Mouse (Mus musculus): ENCODE data around the gene Nptx1.

The Nptx1 gene

DNA sequence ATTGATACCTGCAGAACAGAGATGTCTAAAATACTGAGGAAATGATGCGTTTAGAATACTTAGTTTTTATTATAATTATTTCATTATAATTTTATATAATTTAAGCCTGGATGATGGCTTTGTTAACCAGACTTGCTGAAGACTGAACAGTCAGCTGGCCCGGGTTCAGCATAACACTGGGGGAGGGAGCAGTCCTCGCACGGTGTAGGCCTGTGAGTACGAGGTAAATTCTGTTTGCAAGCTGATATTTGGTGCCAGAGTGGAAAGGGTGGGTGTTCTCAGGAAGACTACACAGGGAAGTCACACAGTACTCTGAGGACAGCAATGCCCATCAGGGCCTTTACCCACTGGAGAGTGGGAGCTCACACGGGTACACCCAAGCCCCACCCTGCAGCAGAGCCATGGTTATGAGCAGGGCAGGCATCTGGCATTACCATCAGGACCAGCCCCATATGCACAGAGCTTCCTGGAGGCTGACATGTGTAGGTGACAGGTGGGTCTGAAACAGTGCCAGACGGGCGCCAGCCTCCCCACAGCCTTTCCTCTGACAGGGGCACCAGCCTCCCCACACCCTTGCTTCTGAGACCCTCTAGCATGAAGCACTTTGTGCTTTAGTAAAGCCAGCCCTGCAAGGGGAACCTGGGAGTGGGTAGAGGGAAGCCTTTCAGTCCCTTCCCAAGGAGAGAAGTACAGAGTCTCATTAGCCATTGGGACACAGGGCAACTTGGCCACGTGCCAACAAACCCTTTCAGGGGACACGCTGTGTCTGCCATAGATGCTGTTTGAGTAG is 3.2 kb upstream of the Nptx1 start:
- in situ Hi-C loops (cut with MboI, MseI), result no loop called here

DNA sequence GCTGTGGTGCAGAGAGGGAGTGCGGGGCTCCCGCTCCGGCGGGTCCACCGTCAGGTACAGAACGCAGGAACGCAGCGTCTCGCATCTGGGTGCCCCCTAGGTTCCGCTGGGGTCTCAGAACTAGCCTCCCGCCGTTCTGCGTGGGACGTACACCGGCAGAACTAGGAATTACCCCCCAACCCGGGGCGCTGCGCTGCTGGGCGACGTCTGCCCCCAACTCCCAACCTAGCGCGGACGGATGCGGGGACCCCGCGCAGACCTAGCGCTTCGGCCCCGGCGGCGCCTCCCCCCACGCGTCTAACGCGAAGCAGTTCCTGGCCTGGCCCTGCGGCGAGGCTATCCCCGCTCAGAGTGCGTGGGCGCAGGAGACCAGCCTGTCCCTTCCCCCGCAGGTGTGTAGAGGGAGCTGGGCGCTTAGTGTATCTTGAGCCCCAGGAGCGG is 1.8 kb upstream of the Nptx1 start:
- in situ Hi-C loops (cut with MboI, MseI), result no loop called here

DNA sequence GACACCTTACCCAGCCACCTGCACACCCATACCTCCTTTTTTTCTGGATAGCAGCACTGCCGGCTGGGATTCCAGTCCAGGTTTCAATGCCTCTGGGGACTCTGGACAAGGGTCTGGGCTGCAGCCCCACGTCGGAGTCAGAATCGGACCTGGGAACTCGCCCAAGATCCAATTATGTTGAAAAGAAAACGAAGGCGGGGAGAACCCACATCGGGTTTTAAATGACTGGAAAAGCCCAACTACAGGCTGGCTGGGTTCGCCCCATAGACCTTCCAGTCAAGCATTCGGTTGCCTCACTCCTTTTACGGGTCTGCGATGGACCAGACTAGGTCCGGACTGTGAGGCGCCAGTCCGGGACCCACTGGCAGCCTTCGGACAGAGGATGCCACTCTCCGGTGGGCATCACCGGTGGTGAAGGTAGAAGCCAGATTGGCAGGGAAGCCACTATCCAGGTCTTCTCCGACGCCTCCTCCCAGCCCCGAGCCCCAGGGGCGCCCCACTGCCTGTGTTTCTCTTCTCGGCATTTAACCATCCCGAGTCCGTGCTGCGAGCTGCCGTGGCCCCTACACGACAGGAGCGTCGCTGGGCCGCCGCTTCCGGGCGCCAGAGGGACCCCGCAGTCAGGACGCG is 1.3 kb upstream of the Nptx1 start:
- in situ Hi-C loops (cut with MboI, MseI), result no loop called here

DNA sequence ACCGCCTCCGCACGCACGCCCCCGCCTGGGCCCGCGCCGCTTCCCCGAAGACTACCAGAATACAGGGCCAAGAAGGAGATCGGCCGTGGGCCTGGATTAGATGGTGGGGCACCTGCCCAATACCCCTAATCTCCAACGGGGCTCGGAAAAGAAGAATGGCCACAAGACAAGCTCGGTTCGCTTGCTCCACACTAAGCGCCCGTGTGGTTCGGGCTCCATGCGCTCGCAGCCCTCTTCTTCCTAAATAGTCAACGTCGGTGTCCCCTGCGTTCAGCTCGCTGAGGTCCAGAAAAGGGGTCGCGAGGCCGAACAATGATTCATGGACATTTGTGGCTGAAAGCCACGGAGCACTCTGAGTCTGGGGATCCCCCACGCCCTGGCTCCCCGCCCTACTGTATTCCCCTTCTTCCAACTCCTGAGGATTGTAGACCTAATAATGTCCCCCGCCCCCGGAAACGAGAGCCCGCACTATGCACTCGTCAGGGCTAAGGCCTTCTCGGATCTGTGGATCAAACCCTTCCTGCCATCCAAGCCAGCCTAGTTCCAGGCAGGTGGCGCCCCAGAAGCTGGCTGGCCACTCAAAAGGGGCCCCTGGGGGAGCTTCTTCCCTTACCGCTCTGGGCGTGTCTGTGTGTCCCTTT is 518 bp upstream of the Nptx1 start:
- in situ Hi-C loops (cut with MboI, MseI), result no loop called here

DNA sequence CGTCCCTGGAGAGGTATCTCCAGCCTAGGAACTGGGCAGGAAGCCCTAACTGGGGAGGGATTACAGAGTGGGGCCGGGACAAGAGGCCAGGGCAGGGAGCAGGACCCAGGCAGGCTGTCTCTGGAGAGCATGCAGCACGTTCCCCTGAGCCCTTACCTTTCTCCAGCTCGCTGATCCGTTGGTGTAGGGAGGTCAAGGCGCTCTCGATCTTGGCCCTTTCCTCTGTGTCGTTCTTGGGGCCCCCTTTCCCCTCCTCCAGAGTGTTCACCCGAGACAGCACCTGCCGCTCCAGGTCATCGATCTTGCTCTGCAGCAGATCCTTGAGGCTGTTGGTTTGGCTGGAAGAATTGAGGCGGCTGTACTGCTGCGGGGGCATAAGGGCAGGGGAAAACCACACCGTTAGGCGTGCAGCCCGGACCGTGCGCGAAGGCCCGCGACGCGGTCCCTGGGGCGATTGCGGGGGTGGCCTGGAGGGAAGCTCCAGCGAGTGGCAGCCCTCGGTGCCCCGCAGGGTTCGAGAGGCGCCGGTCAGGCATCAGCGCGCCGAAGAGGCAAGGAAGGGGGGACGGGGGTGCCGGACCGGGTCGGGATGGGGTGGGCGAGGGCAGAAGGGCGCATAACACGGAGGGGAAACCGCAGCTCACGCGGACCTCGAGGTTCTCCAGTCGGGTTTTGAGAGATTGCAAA is 914 bp downstream of the Nptx1 start:
- in situ Hi-C loops (cut with MboI, MseI), result no loop called here

DNA sequence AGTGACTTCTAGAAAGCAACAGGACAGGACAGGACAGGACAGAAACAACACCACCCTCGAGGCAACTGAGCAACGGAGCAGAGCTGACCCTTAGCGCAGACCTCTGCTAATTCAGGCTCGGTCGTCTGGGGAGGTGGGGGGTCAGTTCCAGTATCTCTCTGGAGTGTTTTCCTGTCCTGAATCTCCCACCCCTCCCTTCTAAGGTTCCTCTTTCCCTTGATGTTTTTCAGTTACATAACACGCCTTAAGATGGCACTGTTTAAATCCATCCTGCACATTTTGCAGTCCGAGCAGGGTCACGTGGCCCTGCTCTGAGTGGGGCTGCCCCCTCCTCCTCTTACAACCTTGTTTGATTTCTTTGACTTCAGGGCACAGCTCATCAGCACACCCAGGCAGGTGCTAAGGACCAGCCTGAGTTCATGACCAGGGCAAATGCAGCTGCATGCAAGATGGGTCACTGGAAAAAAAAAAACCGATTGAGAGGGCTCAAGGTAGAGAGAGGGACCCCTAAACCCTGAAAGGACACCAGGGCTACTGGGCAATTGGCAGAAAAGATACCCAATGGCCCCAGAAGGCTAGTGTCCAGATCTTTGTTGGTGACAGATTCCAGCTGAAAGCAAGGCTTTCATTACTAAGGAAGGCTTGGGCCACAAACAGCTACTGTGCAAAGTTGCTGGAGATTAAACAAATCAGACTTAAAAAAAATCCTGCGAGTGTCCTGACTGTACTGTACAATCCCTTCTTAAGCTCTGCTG is 1.6 kb downstream of the Nptx1 start:
- in situ Hi-C loops (cut with MboI, MseI), result no loop called here

DNA sequence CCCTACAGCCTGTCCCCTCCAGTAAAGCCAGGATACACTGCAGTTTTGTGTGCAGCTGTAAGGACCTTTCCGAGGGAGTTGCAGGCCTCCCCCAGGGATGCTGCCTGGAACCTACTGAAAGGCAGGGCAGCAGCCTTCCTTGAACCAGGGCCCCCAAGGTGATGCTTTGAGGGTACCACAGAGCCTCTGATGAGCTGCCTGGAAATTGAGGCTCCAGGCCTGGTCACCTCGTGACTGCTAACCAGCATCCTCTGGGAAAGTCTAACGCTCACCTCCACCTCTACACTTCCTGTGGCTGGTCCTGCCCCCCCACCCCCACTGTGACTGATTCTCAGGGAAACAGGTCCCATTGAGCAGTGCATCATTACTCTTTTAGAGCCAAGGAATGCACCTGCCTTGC is 2.3 kb downstream of the Nptx1 start:
- in situ Hi-C loops (cut with MboI, MseI), result no loop called here

DNA sequence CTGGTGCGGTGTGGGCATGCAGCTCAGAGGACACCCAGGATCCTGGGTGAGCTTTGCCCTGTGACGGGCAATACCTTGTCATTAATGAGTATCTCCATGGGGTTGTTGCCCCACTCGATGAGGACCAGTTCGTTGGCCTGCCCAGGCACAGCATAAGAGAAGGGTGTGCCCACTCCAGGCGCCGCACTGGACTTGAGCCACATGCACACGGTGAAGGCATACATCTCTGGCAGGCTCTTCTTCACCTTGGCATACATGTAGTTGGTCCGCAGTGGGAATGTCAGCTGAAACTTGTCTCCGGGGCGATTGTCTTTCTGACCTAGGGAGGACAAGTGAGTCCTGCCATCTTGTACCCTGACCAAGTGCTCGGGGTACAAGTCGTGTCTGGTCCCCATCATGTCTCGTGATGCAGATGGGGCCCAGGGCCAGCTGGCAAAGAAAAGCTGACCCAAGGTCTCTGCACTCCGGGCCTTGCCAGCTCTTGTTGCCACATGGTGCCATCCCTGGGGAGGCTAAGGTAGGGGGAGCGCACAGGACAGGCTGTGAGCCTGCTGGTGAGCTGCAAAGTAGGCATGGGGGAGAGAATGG is 2.9 kb downstream of the Nptx1 start:
- in situ Hi-C loops (cut with MboI, MseI), result no loop called here

DNA sequence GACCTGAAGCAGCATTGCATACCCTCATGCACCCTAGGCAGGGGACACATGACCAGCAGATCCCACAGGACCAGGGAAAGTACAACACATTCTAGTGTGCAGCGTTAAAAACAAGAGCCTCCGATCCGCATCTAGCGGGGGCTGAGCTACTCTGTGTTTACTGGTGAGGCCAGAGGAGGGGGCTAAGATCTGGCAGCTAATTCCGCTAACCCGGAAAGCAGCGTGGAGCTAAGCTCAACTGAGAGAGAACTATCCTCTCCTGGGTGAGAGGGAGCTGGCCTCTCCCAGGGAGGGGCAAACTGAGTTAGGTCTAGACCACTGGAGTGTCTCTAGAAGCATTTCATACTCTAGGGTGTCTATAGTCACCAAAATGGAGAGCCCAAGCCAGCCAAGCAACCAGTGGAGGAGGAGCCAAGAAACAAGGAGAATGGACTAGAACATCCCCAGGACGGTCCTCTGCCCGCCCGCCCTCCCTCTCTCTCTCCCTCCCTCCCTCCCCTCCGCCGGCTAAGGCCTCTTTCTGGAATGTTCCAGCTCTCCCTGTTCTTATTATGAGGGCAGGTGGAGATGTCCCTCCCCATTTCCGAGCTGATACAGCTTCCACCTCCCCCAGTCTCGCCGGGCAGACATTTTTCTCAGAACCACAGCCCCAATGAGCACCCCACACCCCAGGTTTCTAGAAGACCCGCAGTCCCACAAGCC is 3.6 kb downstream of the Nptx1 start:
- in situ Hi-C loops (cut with MboI, MseI), result no loop called here

DNA sequence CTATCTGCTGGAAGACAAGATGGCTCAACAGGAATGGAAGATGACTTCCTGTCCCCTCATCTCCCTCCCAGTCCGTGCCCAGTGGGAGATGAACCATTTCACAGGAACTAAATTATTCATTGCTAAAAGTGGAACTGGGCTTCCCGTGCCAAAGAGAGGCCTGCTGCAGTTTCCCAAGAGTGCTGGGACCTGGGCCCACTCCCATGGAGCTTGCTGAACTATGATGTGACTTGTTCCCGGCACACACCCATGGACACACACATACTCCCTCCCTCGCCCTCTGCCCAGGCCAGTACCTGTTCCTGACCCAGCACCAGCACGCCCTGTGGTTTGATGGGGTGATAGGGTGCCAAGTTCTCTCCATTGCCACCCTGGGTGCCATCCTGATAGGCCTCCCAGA is 4.7 kb downstream of the Nptx1 start:
- in situ Hi-C loops (cut with MboI, MseI), result no loop called here

DNA sequence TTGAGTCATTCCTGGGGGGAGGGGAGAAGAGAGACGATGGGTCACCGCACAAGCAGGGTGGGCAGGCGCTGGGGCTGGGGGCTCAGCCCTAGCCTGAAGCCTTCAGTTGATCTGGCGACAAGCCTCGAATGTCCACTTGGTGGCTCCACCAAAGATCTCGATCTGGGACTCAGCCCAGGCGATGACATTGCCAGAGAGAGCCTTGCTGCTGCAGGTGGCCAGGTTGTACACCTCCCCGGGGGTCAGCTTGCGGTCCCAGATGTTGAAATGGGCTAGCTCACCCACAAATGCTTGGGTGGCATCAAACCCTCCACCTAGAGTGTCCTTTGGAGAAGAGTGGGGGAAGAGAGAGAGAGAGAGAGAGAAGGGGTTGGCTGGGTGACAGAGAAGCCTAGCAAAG is 5.2 kb downstream of the Nptx1 start:
- in situ Hi-C loops (cut with MboI, MseI), result no loop called here

DNA sequence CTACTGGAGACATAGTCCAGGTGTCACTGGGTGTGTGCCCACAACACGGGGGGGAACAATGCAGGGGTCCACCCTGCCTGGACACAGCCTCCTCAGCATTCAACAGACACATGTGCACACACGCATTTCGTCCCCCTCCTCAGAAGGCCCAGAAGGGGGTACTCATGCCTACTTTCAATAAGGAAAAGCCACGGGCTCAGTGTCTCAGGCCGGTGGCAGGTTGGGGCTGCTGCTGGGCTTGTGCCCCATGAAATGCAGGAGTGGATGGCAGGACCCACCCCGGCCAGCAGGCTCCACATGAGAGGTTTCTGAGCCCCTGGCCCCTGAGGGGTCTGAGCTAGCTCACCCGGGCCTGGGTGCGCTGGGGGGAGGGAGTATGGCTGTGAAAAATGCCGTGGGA is 6.5 kb downstream of the Nptx1 start:
- in situ Hi-C loops (cut with MboI, MseI), result no loop called here

DNA sequence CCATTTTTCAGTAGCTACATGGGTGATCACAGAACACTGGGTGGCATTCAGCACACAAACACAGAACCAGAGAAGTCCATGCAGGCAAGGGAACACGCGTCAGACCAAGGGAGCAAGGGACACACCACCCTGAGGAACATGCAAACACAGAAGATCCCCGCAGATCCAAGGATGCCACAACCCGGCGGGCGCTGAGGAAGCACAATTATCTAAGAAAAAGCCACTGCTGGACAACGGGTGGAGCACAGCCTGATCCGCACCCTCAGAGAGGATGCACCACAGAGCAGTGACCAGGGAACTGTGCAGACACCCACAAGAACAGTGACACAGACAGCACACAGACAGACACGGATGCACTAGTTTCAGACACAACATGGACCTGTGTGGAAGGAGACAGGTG is 7.0 kb downstream of the Nptx1 start:
- in situ Hi-C loops (cut with MboI, MseI), result no loop called here

DNA sequence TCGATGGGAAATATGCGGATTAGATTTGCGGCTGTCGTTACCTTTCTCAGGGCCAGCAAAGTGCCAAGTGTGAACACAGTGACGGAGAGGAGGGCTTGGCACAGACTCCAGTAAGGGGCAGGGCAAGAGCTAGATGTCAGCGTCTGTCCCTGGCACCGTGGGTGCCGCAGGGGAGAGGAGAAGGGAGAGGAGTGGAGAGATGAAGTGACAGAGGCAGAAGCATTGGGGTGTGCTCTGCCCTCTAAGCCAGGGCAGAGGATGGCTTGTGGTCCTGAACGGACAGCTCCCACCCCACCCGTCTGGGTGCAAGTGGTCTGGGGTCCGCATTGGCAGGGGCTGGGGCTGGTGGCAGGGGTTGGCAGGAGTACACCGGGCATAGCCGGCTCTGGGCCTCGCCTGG is 7.6 kb downstream of the Nptx1 start:
- in situ Hi-C loops (cut with MboI, MseI), result no loop called here

DNA sequence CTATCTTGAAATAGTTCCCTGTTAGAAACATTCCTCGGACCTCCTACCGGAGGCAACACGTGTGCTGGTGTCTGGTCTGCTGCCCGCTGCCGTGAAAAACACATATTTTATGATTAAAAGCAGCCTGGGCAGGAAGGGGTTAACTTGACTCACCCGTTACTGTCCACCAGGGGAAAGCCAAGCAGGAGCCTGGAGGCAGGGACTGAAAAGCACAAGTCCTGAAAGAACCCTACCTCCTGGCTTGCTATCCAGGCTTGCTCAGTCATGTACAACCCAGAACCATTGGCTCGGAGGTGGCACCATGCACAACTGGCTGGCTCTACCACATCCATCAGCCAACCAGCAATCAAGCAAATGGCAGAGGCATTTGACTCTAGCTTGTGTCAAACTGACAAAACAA is 13.8 kb downstream of the Nptx1 start:
- in situ Hi-C loops (cut with MboI, MseI), result no loop called here

DNA sequence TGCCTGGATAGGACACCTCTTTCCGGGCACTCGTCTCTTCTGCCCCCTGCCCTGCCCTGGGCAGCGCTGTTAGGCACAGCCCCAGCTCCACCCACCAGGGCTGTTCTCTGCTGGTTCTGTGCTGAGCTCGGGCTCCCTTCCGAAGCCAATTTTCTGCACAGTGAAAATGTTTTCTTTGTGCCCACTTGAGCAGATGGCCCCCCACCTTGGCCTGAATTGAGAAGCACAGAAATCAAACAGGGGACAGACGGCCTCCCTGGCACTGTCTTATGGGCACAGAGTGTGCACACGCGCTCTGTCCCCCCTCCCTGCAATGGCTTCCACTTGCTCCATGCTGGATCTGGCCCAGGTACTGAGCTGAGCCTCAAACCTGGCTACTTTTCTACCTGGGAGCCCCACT is 15.1 kb downstream of the Nptx1 start:
- in situ Hi-C loops (cut with MboI, MseI), result no loop called here

DNA sequence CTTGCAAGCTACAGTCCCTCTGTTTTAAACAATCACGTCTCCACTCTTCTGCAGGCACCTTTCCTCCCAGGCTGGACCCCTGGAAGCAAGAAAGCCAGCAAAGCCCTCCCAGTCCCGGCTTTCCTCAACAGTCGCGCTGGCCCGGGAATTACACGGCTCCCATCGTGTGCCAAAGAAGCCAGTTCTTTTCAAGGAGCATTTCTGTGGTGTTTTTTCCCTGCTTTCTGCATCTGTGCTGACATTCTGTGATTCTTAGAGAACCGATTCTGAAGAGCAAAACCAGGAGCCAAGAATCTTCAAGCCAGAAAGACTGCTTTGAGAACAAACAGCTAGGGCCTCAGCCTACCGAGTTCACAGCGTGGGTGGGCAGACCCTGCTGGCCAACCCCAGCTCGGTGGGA is 18.6 kb downstream of the Nptx1 start:
- in situ Hi-C loops (cut with MboI, MseI), result no loop called here

DNA sequence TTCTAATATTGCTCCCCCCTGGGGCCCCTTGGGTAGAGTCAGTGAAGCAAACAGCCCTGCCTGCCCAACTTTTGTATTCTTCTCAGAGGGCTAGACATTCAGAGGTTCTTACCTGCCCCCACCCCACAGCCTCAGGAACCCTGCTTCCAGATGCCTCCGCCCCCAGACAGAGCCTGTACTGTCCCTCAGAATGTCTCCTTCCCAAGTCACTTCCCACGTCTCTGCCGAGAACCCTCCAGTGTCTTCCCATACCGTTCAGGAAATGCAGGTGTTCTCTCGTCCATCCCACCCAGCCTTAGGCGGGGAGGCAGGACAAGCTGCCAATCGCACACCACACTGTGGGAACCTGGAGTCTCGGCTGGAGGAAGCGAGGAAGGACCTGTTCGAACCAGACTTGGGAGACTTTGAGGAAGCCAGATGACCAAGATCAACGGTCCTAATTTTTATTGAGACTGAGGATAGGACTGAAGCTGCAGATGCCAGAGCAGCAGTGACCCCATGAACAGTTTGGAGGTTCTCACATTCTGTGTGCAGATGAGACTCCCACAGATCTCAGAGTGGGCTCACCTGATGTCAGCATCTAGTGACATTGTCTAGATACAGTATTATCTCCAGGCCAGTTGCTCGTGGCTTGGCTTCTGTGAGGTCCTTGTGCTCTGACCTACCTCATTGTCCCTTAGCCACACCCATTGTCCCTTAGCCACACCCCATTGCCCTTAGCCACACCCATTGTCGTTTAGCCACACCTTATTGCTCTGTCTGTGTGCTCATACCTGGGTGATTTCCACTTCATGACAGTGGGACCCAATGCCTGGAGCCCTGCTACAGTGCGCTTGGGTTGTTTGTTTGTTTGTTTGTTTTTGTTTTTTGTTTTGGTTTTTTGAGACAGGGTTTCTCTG is 21.2 kb downstream of the Nptx1 start:
- in situ Hi-C loops (cut with MboI, MseI), result no loop called here

DNA sequence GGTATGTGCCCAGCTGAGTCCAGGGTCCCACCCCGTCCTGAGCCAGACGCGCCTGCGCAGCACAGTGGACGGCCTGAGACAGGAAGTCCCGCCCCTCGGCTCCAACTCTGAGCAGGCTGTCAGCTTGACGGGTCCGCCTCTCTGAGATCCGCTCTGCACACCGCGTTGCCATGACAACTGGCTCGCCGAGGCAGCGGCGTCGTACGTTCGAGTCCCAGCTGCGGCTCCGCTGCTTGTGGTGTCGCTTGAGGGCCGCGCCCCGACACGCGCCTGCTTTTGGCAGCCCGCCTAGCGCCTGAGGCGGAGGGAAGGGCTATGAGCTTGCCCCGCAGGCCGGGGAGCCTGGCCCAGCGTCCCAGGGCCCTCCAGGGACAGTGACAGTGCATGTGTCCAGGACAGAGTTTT is 23.0 kb downstream of the Nptx1 start:
- in situ Hi-C loops (cut with MboI, MseI), result no loop called here

DNA sequence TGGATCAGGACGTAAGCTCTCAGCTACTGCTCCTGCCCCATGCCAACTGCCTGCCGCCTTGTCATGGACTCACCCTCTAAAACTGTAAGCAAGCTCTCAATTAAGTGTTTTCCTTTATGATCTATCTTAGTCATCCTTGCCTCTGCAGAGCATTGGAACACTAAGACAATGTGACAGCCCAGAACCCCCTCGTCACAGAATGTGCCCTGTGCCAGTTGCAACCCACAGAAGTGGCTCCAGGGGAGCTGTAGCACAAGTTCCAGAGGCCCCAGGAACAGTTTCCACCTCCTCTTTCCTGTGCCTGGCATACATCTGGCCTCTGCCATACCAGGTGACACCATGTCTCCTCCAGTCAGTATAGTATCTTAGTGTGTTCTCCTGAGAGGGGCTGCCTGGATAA is 24.2 kb downstream of the Nptx1 start:
- in situ Hi-C loops (cut with MboI, MseI), result no loop called here
